Mouse (Mus musculus) C2C12 (cell line): ENCODE data around the gene Angptl6.

Experiments
- CTCF ChIP-seq: IDR thresholded peaks from one replicate; pipeline ENCODE4 v1.5.1; 2011; ENCODE audit not compliant: control insufficient read depth, insufficient read depth, insufficient read length
- FOSL1 ChIP-seq: IDR thresholded peaks from one replicate; pipeline ENCODE4 v1.8.0; 2011; ENCODE audit warnings: mild to moderate bottlenecking, low read length; ENCODE audit not compliant: poor library complexity, insufficient read depth, severe bottlenecking
- MAX ChIP-seq: IDR thresholded peaks from one replicate; pipeline ENCODE4 v1.6.1; 2011; ENCODE audit warnings: mild to moderate bottlenecking, control low read depth
- MYOD1 ChIP-seq: IDR thresholded peaks from one replicate; pipeline ENCODE4 v1.6.1; 2011; ENCODE audit warnings: low read depth; ENCODE audit not compliant: control insufficient read depth, insufficient read length
- MYOG ChIP-seq: IDR thresholded peaks from one replicate; pipeline ENCODE4 v1.6.1; 2011; ENCODE audit not compliant: control insufficient read depth, insufficient read length; ENCODE audit errors: extremely low read depth
- USF1 ChIP-seq: IDR thresholded peaks from one replicate; pipeline ENCODE4 v1.6.1; 2011; ENCODE audit warnings: low read depth, mild to moderate bottlenecking, control low read depth, moderate library complexity

- TF ChIP-seq CTCF (no peak), MYOD1 (no peak), MYOG (no peak), MAX (no peak), FOSL1 (no peak), USF1 (no peak)
These were observed 4.3 kb downstream of the Angptl6 start for GRCm38 (mm10) chr9:20875021-20875790.
